Mouse (Mus musculus) embryonic facial prominence, embryonic 13.5 days (tissue): ENCODE measurements at regions not wholly inside any gene's neighbourhood (a gene's known extent, or its start where the extent isn't known, plus 50 kb on each side); places are given as distances from the start of the nearest gene placed in this dataset.

Source experiments
- ATAC-seq: fragments of 200-750 bp; cut with Nextera tagmentation; 2 replicates; pipeline ENCODE4 v1.8.0; 2017; ENCODE audit warnings: low read depth; ENCODE audit not compliant: insufficient number of reproducible peaks, insufficient read depth, low FRiP score, low TSS enrichment
- H3K27ac ChIP-seq: fragments of 300-500 bp; sonication (generic); 2 replicates; pipeline ENCODE4 v1.5.1; 2015; ENCODE audit warnings: moderate library complexity, mild to moderate bottlenecking, inconsistent platforms
- H3K27me3 ChIP-seq: fragments of 300-500 bp; sonication (generic); 2 replicates; pipeline ENCODE4 v1.6.1; 2015; ENCODE audit warnings: mild to moderate bottlenecking, inconsistent platforms
- H3K36me3 ChIP-seq: fragments of 300-500 bp; sonication (generic); 2 replicates; pipeline ENCODE4 v1.6.1; 2015; ENCODE audit warnings: mild to moderate bottlenecking, inconsistent platforms
- H3K4me1 ChIP-seq: fragments of 300-500 bp; sonication (generic); 2 replicates; pipeline ENCODE4 v1.6.1; 2015; ENCODE audit warnings: inconsistent platforms
- H3K4me2 ChIP-seq: fragments of 300-500 bp; sonication (generic); 2 replicates; pipeline ENCODE4 v1.6.1; 2015; ENCODE audit warnings: moderate library complexity, mild to moderate bottlenecking, inconsistent platforms
- H3K4me3 ChIP-seq: fragments of 300-500 bp; sonication (generic); 2 replicates; pipeline ENCODE4 v1.5.1; 2015; ENCODE audit warnings: mild to moderate bottlenecking, inconsistent platforms
- H3K9ac ChIP-seq: fragments of 300-500 bp; sonication (generic); 2 replicates; pipeline ENCODE4 v1.6.1; 2015; ENCODE audit warnings: mild to moderate bottlenecking, inconsistent platforms
- H3K9me3 ChIP-seq: fragments of 300-500 bp; sonication (generic); 2 replicates; pipeline ENCODE4 v1.6.1; 2016; ENCODE audit warnings: inconsistent platforms
- WGBS: fragments of 180-500 bp; shearing (Covaris S2); methylation state at CpG from one replicate; pipeline ENCODE4 v1.1.7; 2015; ENCODE audit warnings: mixed read lengths; 5-methylcytosine and 5-hydroxymethylcytosine counted together

GRCm38 (mm10) chr9:83273361-83273975, 127.0 kb upstream of the Hmgn3 start:
- Histone ChIP-seq H3K27ac (no peak overlapping the region), H3K36me3 (no peaks in the 10 kb centered on the region), H3K4me3 (no peak overlapping the region), H3K9me3 (no peaks in the 10 kb centered on the region), H3K4me1 (no peaks in the 10 kb centered on the region), H3K9ac (no peak overlapping the region), H3K27me3 (no peaks in the 10 kb centered on the region), H3K4me2 (no peak overlapping the region)
- 87% methylated on average over 9 of the region's 9 CpGs for WGBS
- no peak for ATAC-seq

GRCm38 (mm10) chr9:83265736-83266135, 119.3 kb upstream of the Hmgn3 start:
- H3K4me1 ChIP-seq: no peaks in the 10 kb centered on the region
- no peak overlapping the region for H3K4me3 ChIP-seq
- no peak overlapping the region for H3K27ac ChIP-seq
- no peak overlapping the region for H3K4me2 ChIP-seq
- H3K36me3 ChIP-seq: no peaks in the 10 kb centered on the region
- no peak for ATAC-seq
- WGBS: 60% methylated on average over 6 of the region's 6 CpGs
- no peak overlapping the region for H3K9ac ChIP-seq
- H3K9me3 ChIP-seq: no peaks in the 10 kb centered on the region
- no peaks in the 10 kb centered on the region for H3K27me3 ChIP-seq

DNA sequence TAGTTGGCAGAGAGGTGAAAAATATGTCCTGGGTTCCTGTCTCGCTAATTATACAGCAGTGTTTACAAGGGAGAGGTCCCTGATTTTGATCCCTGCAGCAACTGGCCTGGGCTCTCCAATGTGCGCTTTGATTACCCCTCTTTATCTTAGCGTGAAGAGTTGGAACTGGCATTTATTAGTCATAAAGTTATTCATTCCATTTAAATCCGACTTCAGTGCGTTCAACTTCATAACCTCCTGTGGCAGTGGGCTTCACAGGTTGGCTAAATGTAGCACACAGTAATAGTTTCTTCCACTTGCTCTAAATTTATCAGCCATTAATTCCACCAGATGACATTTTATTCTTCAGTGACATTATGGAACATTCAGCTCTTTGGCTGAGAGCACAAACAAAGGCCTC, 113.0 kb upstream of the Hmgn3 start:
- H3K27ac ChIP-seq: no peak overlapping the region
- WGBS: 65% methylated on average over 5 of the region's 5 CpGs
- H3K4me2 ChIP-seq: no peak overlapping the region
- H3K4me1 ChIP-seq: 0 out of 2 replicates have a peak, but pooled peaks cover 3% of the 10 kb centered on the region
- H3K4me3 ChIP-seq: no peak overlapping the region
- no peaks in the 10 kb centered on the region for H3K36me3 ChIP-seq
- no peak for ATAC-seq
- no peaks in the 10 kb centered on the region for H3K9me3 ChIP-seq
- no peaks in the 10 kb centered on the region for H3K27me3 ChIP-seq
- H3K9ac ChIP-seq: no peak overlapping the region

- no peak for ATAC-seq
- Histone ChIP-seq H3K36me3 (no peaks in the 10 kb centered on the region), H3K27me3 (no peaks in the 10 kb centered on the region), H3K9me3 (no peaks in the 10 kb centered on the region), H3K4me2 (no peak overlapping the region), H3K27ac (no peak overlapping the region), H3K4me1 (0 out of 2 replicates have a peak, but pooled peaks cover 3% of the 10 kb centered on the region), H3K9ac (no peak overlapping the region), H3K4me3 (no peak overlapping the region)
- 76% methylated on average over 3 of the region's 3 CpGs for WGBS
Measured at GRCm38 (mm10) chr9:83258986-83259385, 112.5 kb upstream of the Hmgn3 start.

DNA sequence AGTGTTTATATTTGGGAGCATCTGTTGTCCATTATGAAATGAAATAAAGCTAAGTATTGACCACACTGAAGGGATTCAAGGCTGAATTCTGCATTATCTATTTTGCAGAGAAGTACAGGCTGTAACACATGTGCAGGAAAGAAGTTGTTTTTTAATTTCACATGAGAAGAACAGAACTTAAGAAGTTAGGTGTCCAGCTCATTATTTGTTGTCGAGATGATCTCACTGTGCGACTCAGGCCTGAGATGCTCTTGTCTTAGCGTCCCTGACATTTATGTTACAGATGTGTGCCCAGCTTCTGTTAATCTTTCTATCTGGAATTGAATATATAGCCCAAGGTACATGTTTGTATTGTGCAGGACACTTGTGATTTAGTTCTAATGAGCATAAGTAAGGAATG, 112.0 kb upstream of the Hmgn3 start:
- ATAC-seq: no peak
- WGBS: 77% methylated on average over 3 of the region's 3 CpGs

GRCm38 (mm10) chr9:83254356-83254755, 107.9 kb upstream of the Hmgn3 start:
- no peak overlapping the region for H3K4me2 ChIP-seq
- no peaks in the 10 kb centered on the region for H3K27me3 ChIP-seq
- 0 out of 2 replicates have a peak, but pooled peaks cover 3% of the 10 kb centered on the region for H3K4me1 ChIP-seq
- no peak overlapping the region for H3K9ac ChIP-seq
- no peaks in the 10 kb centered on the region for H3K36me3 ChIP-seq
- no peak for ATAC-seq
- no peak overlapping the region for H3K27ac ChIP-seq
- WGBS: 88% methylated on average over 6 of the region's 6 CpGs
- no peak overlapping the region for H3K4me3 ChIP-seq
- no peaks in the 10 kb centered on the region for H3K9me3 ChIP-seq

More for the DNA sequence above, 112.0 kb upstream of the Hmgn3 start:
- Histone ChIP-seq H3K4me3 (no peak overlapping the region), H3K9me3 (no peaks in the 10 kb centered on the region), H3K4me1 (0 out of 2 replicates have a peak, but pooled peaks cover 3% of the 10 kb centered on the region), H3K27me3 (no peaks in the 10 kb centered on the region), H3K4me2 (no peak overlapping the region), H3K27ac (no peak overlapping the region), H3K36me3 (no peaks in the 10 kb centered on the region), H3K9ac (no peak overlapping the region)

DNA sequence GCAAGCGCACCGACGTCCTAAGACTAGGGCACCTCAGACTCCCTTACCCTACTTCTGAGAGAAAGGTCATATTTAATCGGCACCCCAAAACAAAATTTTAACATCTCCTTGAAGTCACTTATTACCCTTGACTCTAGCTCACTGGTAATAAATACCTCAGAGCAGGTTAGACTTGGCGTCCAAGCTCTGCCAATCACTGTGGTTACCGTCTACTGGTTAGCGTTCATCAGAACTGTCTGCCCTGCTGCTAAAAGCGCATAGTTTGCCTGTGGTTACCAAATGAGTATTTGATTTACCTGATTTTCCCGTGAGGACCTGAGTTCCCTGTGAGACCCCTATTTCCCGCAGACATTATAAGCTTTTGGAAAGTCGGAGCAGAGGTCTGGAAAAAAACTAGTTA, 107.3 kb upstream of the Hmgn3 start:
- 84% methylated on average over 11 of the region's 11 CpGs for WGBS
- no peaks in the 10 kb centered on the region for H3K9me3 ChIP-seq
- H3K9ac ChIP-seq: no peak overlapping the region
- H3K27me3 ChIP-seq: no peaks in the 10 kb centered on the region
- no peak overlapping the region for H3K4me2 ChIP-seq
- H3K4me1 ChIP-seq: 0 out of 2 replicates have a peak, but pooled peaks cover 3% of the 10 kb centered on the region
- H3K27ac ChIP-seq: no peak overlapping the region
- H3K36me3 ChIP-seq: no peaks in the 10 kb centered on the region
- H3K4me3 ChIP-seq: no peak overlapping the region
- no peak for ATAC-seq

- no peaks in the 10 kb centered on the region for H3K36me3 ChIP-seq
- WGBS: 69% methylated on average over 5 of the region's 5 CpGs
- H3K27ac ChIP-seq: no peak overlapping the region
- H3K4me2 ChIP-seq: no peak overlapping the region
- H3K4me1 ChIP-seq: no peaks in the 10 kb centered on the region
- H3K9ac ChIP-seq: no peak overlapping the region
- H3K27me3 ChIP-seq: no peaks in the 10 kb centered on the region
- ATAC-seq: no peak
- H3K9me3 ChIP-seq: no peaks in the 10 kb centered on the region
- H3K4me3 ChIP-seq: no peak overlapping the region
Measured at GRCm38 (mm10) chr9:83251793-83252192, 105.3 kb upstream of the Hmgn3 start.

GRCm38 (mm10) chr9:83249871-83250270, 103.4 kb upstream of the Hmgn3 start:
- H3K27ac ChIP-seq: no peak overlapping the region
- H3K4me2 ChIP-seq: no peak overlapping the region
- ATAC-seq: no peak
- H3K27me3 ChIP-seq: no peaks in the 10 kb centered on the region
- WGBS: 86% methylated on average over 5 of the region's 5 CpGs
- H3K4me3 ChIP-seq: no peak overlapping the region
- no peaks in the 10 kb centered on the region for H3K4me1 ChIP-seq
- H3K9me3 ChIP-seq: no peaks in the 10 kb centered on the region
- H3K36me3 ChIP-seq: no peaks in the 10 kb centered on the region
- no peak overlapping the region for H3K9ac ChIP-seq

DNA sequence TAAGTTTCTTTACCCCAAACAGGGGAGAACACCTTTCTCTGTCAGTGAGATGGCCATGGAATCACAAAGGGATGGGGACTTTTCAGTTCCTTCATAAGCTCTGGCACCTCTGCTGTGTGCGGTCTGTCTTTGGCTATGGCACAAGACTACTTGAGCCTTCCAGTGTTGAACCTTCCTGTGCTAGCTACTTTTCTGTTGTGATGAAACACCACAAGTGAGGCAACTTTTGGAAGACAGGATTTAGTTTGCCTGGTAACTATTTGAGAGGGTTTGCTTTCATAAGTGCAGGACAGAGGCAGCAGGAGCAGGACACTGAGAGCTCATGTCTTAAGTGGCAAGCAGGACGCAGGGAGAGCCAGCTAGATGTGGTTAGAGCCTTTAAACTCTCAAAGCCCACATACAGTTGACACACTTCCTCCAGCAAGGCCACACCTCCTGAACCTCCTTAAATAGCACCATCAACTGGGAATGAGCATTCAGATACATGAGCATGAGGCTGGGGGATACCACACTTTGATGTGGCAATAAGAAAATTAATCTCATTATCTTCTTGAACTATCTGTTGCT, 101.8 kb upstream of the Hmgn3 start:
- H3K9me3 ChIP-seq: no peaks in the 10 kb centered on the region
- no peak overlapping the region for H3K9ac ChIP-seq
- WGBS: 87% methylated on average over 2 of the region's 2 CpGs
- H3K4me3 ChIP-seq: no peak overlapping the region
- no peak overlapping the region for H3K27ac ChIP-seq
- H3K4me1 ChIP-seq: no peaks in the 10 kb centered on the region
- H3K27me3 ChIP-seq: no peaks in the 10 kb centered on the region
- no peak overlapping the region for H3K4me2 ChIP-seq
- no peaks in the 10 kb centered on the region for H3K36me3 ChIP-seq
- no peak for ATAC-seq

DNA sequence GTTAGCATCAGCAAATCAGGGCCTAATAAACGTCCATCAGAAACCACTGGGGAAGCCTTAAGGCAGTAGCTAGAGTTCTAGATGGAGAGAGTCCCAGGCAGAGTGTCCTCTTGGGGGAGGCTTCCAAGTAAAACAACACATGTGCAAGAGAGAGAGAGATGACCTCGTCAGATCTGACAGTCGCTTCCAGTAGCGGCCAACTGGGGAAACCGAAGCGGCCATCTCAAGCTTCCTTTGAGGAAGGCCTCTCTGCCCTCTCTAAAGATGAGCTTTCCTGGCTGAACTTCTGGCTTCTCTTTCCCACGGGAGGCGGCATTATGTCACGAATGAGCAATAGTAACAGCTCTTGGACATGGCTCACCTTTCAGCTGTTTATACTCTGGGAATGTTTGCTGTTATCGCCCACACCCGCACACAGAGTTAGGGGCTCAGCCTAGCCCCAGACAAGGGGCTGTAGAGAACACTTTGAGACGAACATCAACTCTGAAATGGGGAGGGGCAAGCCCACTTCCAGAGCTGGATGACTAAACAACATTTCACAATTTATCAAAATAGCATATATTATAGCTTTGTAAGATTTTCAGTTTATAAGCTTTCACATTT, 100.7 kb upstream of the Hmgn3 start:
- H3K9ac ChIP-seq: no peak overlapping the region
- H3K27ac ChIP-seq: no peak overlapping the region
- H3K27me3 ChIP-seq: no peaks in the 10 kb centered on the region
- no peak overlapping the region for H3K4me2 ChIP-seq
- no peaks in the 10 kb centered on the region for H3K36me3 ChIP-seq
- ATAC-seq: no peak
- WGBS: 72% methylated on average over 12 of the region's 12 CpGs
- H3K9me3 ChIP-seq: no peaks in the 10 kb centered on the region
- H3K4me1 ChIP-seq: no peaks in the 10 kb centered on the region
- H3K4me3 ChIP-seq: no peak overlapping the region

GRCm38 (mm10) chr9:83241119-83241518, 94.6 kb upstream of the Hmgn3 start:
- WGBS: 86% methylated on average over 4 of the region's 4 CpGs
- no peaks in the 10 kb centered on the region for H3K27me3 ChIP-seq
- H3K27ac ChIP-seq: no peak overlapping the region
- H3K9ac ChIP-seq: no peak overlapping the region
- H3K36me3 ChIP-seq: no peaks in the 10 kb centered on the region
- no peaks in the 10 kb centered on the region for H3K4me1 ChIP-seq
- ATAC-seq: no peak
- H3K4me2 ChIP-seq: no peak overlapping the region
- H3K9me3 ChIP-seq: no peaks in the 10 kb centered on the region
- H3K4me3 ChIP-seq: no peak overlapping the region
